In the genomic region with DNA sequence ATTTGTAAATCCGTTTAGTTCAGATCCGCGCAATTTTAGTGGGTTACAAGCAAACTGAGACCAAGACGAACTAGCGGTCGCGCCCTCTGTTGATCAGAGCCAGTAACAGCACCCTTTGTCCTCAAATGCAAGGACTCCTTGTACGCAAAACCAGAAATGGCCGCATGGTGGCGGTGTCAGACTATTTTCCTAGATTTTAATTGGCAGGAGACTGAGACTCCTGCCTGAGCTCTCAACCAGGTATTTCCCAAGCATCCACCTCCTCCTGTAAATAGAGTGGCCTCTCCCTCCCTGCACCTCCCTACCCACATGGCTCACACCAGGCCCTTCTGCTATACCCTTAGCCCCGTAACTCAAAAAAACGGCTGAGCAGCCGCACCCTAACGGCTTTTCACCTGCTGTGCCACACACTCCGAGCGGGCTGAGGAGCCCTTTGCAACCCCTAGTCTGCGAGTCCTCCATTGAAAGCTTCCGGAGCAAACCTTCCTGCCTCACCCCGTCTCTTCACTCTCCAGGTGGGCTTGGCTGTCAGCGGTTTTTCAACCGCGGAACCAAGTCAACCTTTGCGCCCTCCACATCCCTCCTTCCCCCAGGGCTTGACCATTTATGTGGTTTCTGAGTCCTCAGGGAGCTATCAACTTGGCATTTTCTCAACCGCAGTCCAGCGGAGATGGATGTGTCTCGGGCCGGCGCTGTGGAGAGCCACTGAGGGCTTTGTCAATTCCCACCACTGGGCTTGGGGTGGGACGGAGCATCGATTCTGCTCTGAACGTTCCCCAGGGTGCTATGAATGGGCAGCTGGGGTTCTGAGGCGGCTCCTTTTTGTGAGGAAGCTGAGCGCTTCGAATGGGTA, we compare ENCODE assay signal across 7 mouse cellular contexts. TPM values are rescaled to one million over a fixed set of nuclear protein-coding genes. Genes with fewer than 3 reads are reported as not detected.
DNase-seq lines count a peak whose midpoint lies in the region; ATAC-seq and TF ChIP-seq lines count a peak whose summit lies in the region.

No protein-coding gene starts in this region.

- no peaks in the 10 kb centered on the region for H3K36me3 ChIP-seq in embryonic facial prominence, embryonic 11.5 days (replicated peaks; ENCODE audit: control insufficient read depth, insufficient read depth, low read depth, low read length)
- no peaks in the 10 kb centered on the region for H3K36me3 ChIP-seq in intestine, postnatal 0 days (ENCODE audit: control insufficient read depth, insufficient read depth)
- H3K36me3 ChIP-seq in midbrain, embryonic 11.5 days (ENCODE audit: control insufficient read depth, insufficient read depth, low read length), result no peaks in the 10 kb centered on the region

- peak; percentile 96 for TF ChIP-seq CTCF in intestine, postnatal 0 days (IDR thresholded peaks at IDR 0.05; ENCODE audit: low read depth)

- DNase-seq in adrenal gland, postnatal 14 days, result peak; percentile 93
- DNase-seq in embryonic facial prominence, embryonic 11.5 days (ENCODE audit: low spot score), result peak; percentile 98
- peak; percentile 93 to 96 for DNase-seq in left cerebral cortex, postnatal 36 days (ENCODE audit: low spot score in 2 of 2)
- DNase-seq in midbrain, embryonic 11.5 days (ENCODE audit: low spot score, missing footprints), result peak; percentile 100
- peak; percentile 83 for DNase-seq in skeletal muscle tissue, adult 2 months (ENCODE audit: low read depth, low spot score)

- peak; percentile 59 for ATAC-seq in embryonic facial prominence, embryonic 11.5 days (replicated peaks; ENCODE audit: insufficient number of reproducible peaks, low FRiP score, low TSS enrichment, low read depth)
- peak; percentile 94 for ATAC-seq in granulocyte monocyte progenitor cell, adult 5-6 weeks (replicated peaks; ENCODE audit: poor library complexity, severe bottlenecking)
- peak; percentile 50 for ATAC-seq in intestine, postnatal 0 days
- ATAC-seq in midbrain, embryonic 11.5 days (ENCODE audit: low FRiP score), result peak; percentile 82

- no peaks in the 10 kb centered on the region for H3K4me1 ChIP-seq in embryonic facial prominence, embryonic 11.5 days (ENCODE audit: control insufficient read depth, insufficient read depth, low read length)
- no peaks in the 10 kb centered on the region; the same call in 1 of the 2 replicates for H3K4me1 ChIP-seq in intestine, postnatal 0 days (replicated peaks; ENCODE audit: control insufficient read depth, insufficient read depth, low read length)
- peaks cover 4% of the 10 kb centered on the region for H3K4me1 ChIP-seq in midbrain, embryonic 11.5 days (ENCODE audit: control insufficient read depth, insufficient read depth, low read length)

- no peak overlapping the region for H3K9ac ChIP-seq in embryonic facial prominence, embryonic 11.5 days (replicated peaks; ENCODE audit: low read length)
- H3K9ac ChIP-seq in intestine, postnatal 0 days (ENCODE audit: low read depth, low read length), result no peak overlapping the region
- H3K9ac ChIP-seq in midbrain, embryonic 11.5 days (ENCODE audit: low read length), result peak overlapping the region; percentile 39; the same call in 1 of the 2 replicates

- H3K9me3 ChIP-seq in embryonic facial prominence, embryonic 11.5 days (replicated peaks; ENCODE audit: control insufficient read depth, low read length), result no peaks in the 10 kb centered on the region
- H3K9me3 ChIP-seq in intestine, postnatal 0 days (ENCODE audit: control insufficient read depth), result no peaks in the 10 kb centered on the region
- no peaks in the 10 kb centered on the region for H3K9me3 ChIP-seq in midbrain, embryonic 11.5 days (ENCODE audit: control insufficient read depth, low read length)

- H3K4me2 ChIP-seq in embryonic facial prominence, embryonic 11.5 days (ENCODE audit: low read depth, low read length), result peak overlapping the region; percentile 39; the same call in 1 of the 2 replicates
- peak overlapping the region; percentile 51 for H3K4me2 ChIP-seq in intestine, postnatal 0 days (replicated peaks; ENCODE audit: low read depth)
- H3K4me2 ChIP-seq in midbrain, embryonic 11.5 days, result peak overlapping the region; percentile 41

- WGBS in embryonic facial prominence, embryonic 11.5 days, result 2% methylated on average over 34 of the region's 34 CpGs
- WGBS in intestine, postnatal 0 days, result 3% methylated on average over 34 of the region's 34 CpGs
- WGBS in midbrain, embryonic 11.5 days, result 2% methylated on average over 34 of the region's 34 CpGs

- no peak overlapping the region; the same call in 1 of the 2 replicates for H3K4me3 ChIP-seq in embryonic facial prominence, embryonic 11.5 days (ENCODE audit: low read depth, low read length)
- H3K4me3 ChIP-seq in intestine, postnatal 0 days (ENCODE audit: low read depth, low read length), result peak overlapping the region; percentile 9; the same call in 1 of the 2 replicates
- peak overlapping the region; percentile 13; the same call in 1 of the 2 replicates for H3K4me3 ChIP-seq in midbrain, embryonic 11.5 days (ENCODE audit: low read depth, low read length)

- intact Hi-C loops in left cerebral cortex, postnatal 36 days (cut with DNase I), result loop anchor here (1.0 to 2.0 kb wide), 2 partner anchors 88 to 222 kb away; no protein-coding TSS in a partner anchor

- H3K27ac ChIP-seq in embryonic facial prominence, embryonic 11.5 days (replicated peaks; ENCODE audit: low read depth, low read length), result no peak overlapping the region
- H3K27ac ChIP-seq in intestine, postnatal 0 days (ENCODE audit: low read depth, low read length), result no peak overlapping the region
- H3K27ac ChIP-seq in midbrain, embryonic 11.5 days (ENCODE audit: low read depth, low read length), result no peak overlapping the region

- peaks cover 8% of the 10 kb centered on the region; the same call in 1 of the 2 replicates for H3K27me3 ChIP-seq in embryonic facial prominence, embryonic 11.5 days (ENCODE audit: control insufficient read depth, insufficient read depth, low read length)
- peaks cover 4% of the 10 kb centered on the region; the same call in 1 of the 2 replicates for H3K27me3 ChIP-seq in intestine, postnatal 0 days (replicated peaks; ENCODE audit: control insufficient read depth, insufficient read depth, low read length)
- no peaks in the 10 kb centered on the region for H3K27me3 ChIP-seq in midbrain, embryonic 11.5 days (ENCODE audit: control insufficient read depth, insufficient read depth, low read length)

RNA-seq across cellular contexts. Expression of gene Gm15517, which starts 1.8 kb away (rescaled TPM):
- not detected in 2 replicates for total RNA-seq in adrenal gland, postnatal 14 days (2021)
- polyA plus RNA-seq in embryonic facial prominence, embryonic 11.5 days (2014; fragmentation: Nextera tagmentation; extraction: Ambion mirVana), result 2.3 TPM in 1 of 2 replicates, not detected in the other
- total RNA-seq in granulocyte monocyte progenitor cell, adult 5-6 weeks (2014; fragmentation: Nextera tagmentation), result not detected in 2 replicates
- not detected in 2 replicates for total RNA-seq in granulocyte monocyte progenitor cell, adult 5-6 weeks (2017)
- not detected in 2 replicates for polyA plus RNA-seq in intestine, postnatal 0 days (2015; fragmentation: Nextera tagmentation; extraction: Ambion mirVana)
- not detected for total RNA-seq in left cerebral cortex, postnatal 36 days (2021)
- polyA plus RNA-seq in midbrain, embryonic 11.5 days (2014; fragmentation: Nextera tagmentation; extraction: Ambion mirVana), result not detected in 2 replicates

RNA-seq across cellular contexts. Expression of gene Acp4, which starts 5.8 kb away (rescaled TPM):
- not detected in 2 replicates for total RNA-seq in adrenal gland, postnatal 14 days (2021)
- not detected in 2 replicates for polyA plus RNA-seq in embryonic facial prominence, embryonic 11.5 days (2014; fragmentation: Nextera tagmentation; extraction: Ambion mirVana)
- not detected in 2 replicates for total RNA-seq in granulocyte monocyte progenitor cell, adult 5-6 weeks (2014; fragmentation: Nextera tagmentation)
- 0.26 TPM in 1 of 2 replicates, not detected in the other for total RNA-seq in granulocyte monocyte progenitor cell, adult 5-6 weeks (2017)
- polyA plus RNA-seq in intestine, postnatal 0 days (2015; fragmentation: Nextera tagmentation; extraction: Ambion mirVana), result not detected in 2 replicates
- total RNA-seq in left cerebral cortex, postnatal 36 days (2021), result not detected
- not detected in 2 replicates for polyA plus RNA-seq in midbrain, embryonic 11.5 days (2014; fragmentation: Nextera tagmentation; extraction: Ambion mirVana)

RNA-seq across cellular contexts. Expression of gene 2410002F23Rik, which starts 16.5 kb away (rescaled TPM):
- total RNA-seq in adrenal gland, postnatal 14 days (2021), result 95.5 and 102 TPM in 2 replicates
- 121 and 132 TPM in 2 replicates for polyA plus RNA-seq in embryonic facial prominence, embryonic 11.5 days (2014; fragmentation: Nextera tagmentation; extraction: Ambion mirVana)
- 95.5 and 132 TPM in 2 replicates for total RNA-seq in granulocyte monocyte progenitor cell, adult 5-6 weeks (2014; fragmentation: Nextera tagmentation)
- 63.5 and 86.2 TPM in 2 replicates for total RNA-seq in granulocyte monocyte progenitor cell, adult 5-6 weeks (2017)
- 40.3 and 42.3 TPM in 2 replicates for polyA plus RNA-seq in intestine, postnatal 0 days (2015; fragmentation: Nextera tagmentation; extraction: Ambion mirVana)
- 10 to 100 TPM; 70.3 to 70.5 TPM for total RNA-seq in left cerebral cortex, postnatal 36 days (2021)
- polyA plus RNA-seq in midbrain, embryonic 11.5 days (2014; fragmentation: Nextera tagmentation; extraction: Ambion mirVana), result 104 and 117 TPM in 2 replicates

RNA-seq across cellular contexts. Expression of gene 1700028J19Rik, which starts 16.5 kb away (rescaled TPM):
- total RNA-seq in adrenal gland, postnatal 14 days (2021), result 0.70 and 0.90 TPM in 2 replicates
- polyA plus RNA-seq in embryonic facial prominence, embryonic 11.5 days (2014; fragmentation: Nextera tagmentation; extraction: Ambion mirVana), result 1.00 and 1.9 TPM in 2 replicates
- 1.2 TPM in 1 of 2 replicates, not detected in the other for total RNA-seq in granulocyte monocyte progenitor cell, adult 5-6 weeks (2014; fragmentation: Nextera tagmentation)
- total RNA-seq in granulocyte monocyte progenitor cell, adult 5-6 weeks (2017), result 0.67 TPM in 1 of 2 replicates, not detected in the other
- polyA plus RNA-seq in intestine, postnatal 0 days (2015; fragmentation: Nextera tagmentation; extraction: Ambion mirVana), result 0.65 and 1.1 TPM in 2 replicates
- total RNA-seq in left cerebral cortex, postnatal 36 days (2021), result 1 to 10 TPM; 1.4 to 2.1 TPM
- polyA plus RNA-seq in midbrain, embryonic 11.5 days (2014; fragmentation: Nextera tagmentation; extraction: Ambion mirVana), result 1.1 and 1.4 TPM in 2 replicates

RNA-seq across cellular contexts. Expression of gene Gm36864, which starts 27.0 kb away (rescaled TPM):
- not detected in 2 replicates for total RNA-seq in adrenal gland, postnatal 14 days (2021)
- not detected in 2 replicates for polyA plus RNA-seq in embryonic facial prominence, embryonic 11.5 days (2014; fragmentation: Nextera tagmentation; extraction: Ambion mirVana)
- not detected in 2 replicates for total RNA-seq in granulocyte monocyte progenitor cell, adult 5-6 weeks (2014; fragmentation: Nextera tagmentation)
- total RNA-seq in granulocyte monocyte progenitor cell, adult 5-6 weeks (2017), result not detected in 2 replicates
- not detected in 2 replicates for polyA plus RNA-seq in intestine, postnatal 0 days (2015; fragmentation: Nextera tagmentation; extraction: Ambion mirVana)
- not detected for total RNA-seq in left cerebral cortex, postnatal 36 days (2021)
- not detected in 2 replicates for polyA plus RNA-seq in midbrain, embryonic 11.5 days (2014; fragmentation: Nextera tagmentation; extraction: Ambion mirVana)
